Mouse (Mus musculus): Measurements from ENCODE around the gene Rcor1.

Rcor1 gene

GRCm38 (mm10) chr12:111165146-111165812 is 126.1 kb downstream of the Rcor1 start:
- DNase-seq = peak; percentile 59 to 62

Measured in lung, postnatal 4 days (tissue).